Mouse (Mus musculus) heart, adult 18-20 months (tissue): Measurements from ENCODE around the gene Mif. TPM values are rescaled to one million over a fixed set of nuclear protein-coding genes. Genes with fewer than 3 reads are reported as not detected.

Experiments
- DNase-seq, 2 experiments: peaks; one replicate each; pipeline ENCODE4 v3.0.0; 2021 to 2022; ENCODE audit warnings: mixed read lengths in 1 of 2
- total RNA-seq, 2 experiments: library from RNA; stranded (reverse); gene quantifications; 2 replicates each; pipeline ENCODE4 v1.2.3; 2021

Gene Mif
- total RNA-seq, 2 experiments from 2014 or later, result 215 to 232 TPM

DNA sequence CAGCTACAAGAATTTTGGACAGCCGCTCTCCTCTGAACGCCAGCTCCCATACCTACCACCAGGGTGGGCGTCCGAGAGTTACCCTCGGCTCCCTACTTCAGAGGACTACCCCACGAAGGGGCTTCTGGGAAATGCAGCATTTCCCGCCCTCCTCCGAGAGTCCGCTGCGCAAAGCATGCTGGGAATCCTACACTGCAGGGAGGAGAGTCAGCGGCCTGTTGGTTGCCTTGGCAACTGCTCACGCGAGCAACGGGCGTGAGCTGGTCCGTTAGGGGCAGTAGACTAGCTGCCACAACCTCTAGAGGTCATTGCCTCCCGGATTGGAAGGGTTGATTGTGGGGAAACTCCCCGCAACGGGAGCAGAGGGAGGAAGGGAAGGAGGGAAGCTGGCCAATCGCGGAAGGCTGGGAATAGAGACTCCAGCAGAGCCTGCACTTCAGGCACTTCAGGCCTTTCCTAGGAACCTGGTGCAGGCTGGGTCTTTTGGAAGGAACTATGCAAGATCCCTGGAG, 22.7 kb downstream of the Mif start, which contains the start of gene Gstt2:
Gstt2 (minus strand) TSS at position 177 of the 512 bp plus-strand sequence.
- DNase-seq, result peak; percentile 96 to 97

DNA sequence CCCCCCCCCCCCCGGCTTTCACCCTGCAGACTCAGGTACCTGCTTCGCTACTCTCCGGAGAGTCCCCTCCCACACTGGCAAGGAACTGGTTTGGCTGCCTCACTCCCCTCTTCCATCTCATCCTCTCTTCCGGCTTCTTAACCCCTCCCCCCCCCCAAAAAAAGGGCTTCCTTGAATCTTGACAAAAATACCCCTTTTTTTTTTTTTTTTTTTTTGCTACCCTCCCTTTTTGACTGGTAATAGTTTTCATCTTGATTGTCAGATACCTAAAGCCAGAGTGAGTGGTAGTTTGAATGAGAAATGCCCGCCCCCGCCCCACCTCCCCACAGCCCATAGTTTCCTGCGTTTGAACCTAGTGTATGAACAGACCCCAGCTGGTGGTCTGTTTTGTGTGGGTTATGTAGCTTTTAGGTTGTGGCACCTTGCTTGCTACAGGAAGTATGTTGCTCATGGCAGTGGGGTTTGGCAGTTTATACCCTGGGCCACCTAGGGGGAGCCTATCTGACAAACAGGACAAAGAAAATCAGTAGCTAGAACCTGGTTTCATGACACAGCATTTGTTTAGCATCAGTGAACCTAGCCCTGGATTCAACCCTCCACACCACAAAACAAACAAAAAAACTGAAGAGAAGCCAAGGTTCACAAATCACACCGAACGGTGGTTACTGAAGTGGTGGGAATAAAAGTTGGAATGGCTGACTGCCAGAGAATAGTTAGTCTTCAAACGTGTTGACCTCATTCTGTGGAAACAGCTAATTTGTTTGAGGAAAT, 24.1 kb downstream of the Mif start:
- DNase-seq, result peak in 1 of 2 experiments; percentile 24

DNA sequence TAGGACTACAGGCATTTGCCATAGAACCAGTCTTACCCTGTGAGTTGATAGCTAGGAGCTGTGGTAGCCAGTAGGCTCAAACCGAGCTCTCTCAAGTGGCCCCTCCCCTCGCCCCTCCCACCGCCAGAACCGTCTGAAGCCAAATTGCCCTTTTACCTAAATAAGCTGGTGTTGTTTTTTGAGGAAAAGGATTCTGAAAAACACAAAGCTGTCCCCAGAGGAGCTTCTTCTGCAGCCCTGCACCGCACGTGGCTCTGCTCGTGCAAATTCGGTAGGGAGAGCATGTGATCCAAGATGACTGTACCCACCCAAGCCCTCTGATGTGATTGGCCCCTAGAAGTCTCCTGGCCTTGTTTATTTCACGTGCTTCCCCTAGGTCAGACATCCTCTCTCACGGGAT, 24.7 kb downstream of the Mif start:
- peak; percentile 81 for DNase-seq

DNA sequence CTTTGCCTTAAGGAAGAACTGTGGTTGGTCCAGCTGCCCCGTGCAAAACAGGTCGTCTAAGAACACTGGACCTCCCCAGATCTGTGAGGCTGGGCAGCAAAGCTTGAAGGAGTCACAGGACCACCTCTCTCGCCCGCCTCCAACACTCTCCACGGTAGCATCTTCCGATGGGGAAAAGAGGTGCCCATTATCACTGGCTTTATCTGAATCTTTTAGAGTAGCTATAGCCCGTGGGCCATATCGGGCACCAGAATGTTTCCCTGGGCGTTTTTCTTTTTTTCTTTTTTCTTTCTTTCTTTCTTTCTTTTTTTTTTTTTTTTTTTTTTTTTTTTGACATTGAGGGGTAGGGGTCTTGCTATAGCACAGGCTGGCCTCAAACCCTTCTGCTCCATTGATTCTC, 25.3 kb downstream of the Mif start:
- DNase-seq, result no peak

DNA sequence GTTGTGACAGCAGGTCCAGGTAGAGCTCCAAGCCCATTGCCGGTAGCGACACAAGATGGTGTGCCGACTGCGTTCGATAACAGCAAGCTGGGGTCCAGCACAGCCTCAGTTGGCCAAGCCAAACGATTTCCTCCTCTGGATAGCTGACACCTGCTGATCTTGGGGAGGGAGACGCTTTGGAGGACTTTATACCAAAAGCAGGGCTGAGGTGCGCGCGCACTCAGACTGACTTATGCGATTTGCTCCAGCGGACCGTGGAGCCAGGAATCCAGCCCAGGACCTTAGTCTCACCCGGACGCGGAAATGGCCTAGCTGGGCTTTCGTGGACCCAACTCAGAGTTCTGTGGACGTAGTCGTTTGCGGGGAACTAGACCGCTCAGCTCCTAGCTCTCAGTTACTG, 25.8 kb downstream of the Mif start:
- DNase-seq, result peak; percentile 87 to 89

DNA sequence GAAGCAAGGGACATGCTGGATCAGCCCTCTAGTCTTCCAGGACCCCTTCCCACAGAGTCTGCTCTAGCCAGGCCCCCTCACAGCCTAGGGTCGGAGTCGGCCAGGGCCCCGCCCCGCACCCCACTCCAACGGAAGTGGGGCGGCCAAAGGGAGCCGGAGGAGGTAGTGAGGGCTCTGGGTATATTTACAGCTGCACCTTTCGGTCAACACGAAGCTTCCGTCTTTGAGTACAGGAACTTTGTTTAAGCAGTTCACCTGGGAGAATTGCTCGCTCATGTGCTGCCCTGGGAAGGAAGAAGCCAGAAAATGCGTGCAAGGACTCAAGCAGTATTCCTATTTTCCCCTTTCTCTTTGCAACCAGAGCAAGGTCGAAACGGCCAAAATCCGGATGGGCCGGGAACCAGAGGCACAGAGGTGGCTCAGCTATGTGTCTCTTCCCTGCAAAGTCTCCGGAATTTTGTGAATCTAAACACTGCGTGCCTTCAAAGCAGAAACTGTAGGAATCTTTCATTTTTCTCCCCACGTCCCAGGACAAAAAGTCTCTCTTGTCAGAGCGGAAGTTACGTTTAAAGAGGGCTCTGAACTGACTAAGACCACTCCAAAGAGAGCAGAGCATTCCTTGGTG, 26.5 kb downstream of the Mif start:
- DNase-seq, result peak; percentile 41 to 53

DNA sequence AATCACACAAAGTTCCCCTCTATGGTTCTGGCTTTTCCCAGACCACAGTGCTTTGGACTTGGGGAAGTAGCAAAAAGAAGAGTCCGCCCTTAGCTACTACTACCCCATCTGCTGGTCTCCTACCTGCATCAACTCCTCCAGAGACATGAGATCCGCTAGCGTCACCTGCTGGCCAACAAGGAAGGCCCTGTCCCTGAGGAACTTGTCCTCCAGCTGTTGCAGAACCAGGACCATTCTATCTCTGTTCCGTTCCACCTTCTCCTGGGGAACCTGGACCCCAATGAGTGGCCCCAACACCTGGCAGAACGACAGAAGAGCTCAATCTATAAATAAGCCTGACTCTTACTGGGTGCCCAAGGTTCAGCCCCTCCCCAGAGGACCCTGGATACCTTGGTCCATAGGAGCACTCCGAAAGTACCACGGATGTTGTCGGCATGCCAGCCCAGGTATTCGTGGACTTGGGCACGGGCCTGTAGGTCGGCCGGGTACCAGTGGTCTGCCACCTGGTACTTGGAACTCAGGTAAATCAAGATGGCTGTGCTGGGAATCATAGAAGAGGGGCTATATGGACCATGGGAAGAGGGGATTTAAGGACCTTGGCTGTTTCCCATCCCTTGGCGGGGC, 27.7 kb downstream of the Mif start:
- DNase-seq, result peak; percentile 79 to 81

DNA sequence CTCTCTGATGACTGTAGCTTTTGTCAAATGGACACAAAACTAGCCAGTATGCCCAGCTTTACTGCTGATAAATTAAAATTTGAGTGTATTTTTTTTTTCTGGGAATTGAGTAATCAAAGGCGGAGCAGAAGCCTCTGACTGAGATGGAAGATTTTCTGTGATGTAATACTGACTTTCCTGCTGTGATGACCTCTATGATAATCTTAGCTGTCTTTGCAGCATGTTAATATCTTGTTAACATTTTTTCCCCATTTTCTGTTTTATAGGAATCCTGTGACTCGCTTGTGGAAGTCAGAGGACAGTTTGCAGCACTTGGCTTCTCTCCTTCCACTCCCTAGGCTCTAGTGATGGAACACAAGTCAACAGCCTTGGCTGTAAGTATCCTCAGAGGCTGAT, 29.8 kb downstream of the Mif start:
- DNase-seq, result no peak

DNA sequence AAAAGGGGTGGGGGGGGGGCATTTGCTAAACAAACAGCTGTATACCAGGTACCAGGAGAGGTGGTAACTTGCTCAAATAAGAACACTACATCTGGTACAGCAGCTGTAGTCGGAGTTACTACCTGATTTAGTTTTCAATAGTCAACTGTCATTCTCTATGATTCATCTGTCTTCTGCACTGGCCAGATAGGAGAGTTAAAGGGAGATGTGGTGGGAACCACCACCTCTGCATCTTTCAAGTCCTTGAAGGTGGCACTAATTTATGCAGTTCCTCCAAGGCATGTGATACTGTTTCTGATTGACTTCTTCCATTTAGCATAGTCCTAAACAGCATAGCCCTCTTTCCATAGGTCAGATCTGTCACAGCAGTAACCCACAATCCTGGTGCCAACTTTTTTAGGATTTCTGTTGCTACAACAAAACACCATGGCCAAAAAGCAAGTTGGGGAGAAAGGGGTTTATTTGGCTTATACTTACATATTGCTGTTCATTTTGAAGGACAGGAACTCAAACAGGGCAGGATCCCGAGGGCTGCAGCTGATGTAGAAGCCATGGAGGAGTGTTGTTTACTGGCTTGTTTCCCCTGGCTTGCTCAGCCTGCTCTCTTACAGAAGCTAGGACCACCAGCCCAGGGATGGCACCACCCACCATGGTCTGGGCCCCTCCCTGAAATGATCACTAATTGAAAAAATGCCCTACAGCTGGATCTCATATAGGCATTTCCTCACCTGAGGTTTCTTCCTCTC, 30.3 kb downstream of the Mif start:
- DNase-seq, result no peak

DNA sequence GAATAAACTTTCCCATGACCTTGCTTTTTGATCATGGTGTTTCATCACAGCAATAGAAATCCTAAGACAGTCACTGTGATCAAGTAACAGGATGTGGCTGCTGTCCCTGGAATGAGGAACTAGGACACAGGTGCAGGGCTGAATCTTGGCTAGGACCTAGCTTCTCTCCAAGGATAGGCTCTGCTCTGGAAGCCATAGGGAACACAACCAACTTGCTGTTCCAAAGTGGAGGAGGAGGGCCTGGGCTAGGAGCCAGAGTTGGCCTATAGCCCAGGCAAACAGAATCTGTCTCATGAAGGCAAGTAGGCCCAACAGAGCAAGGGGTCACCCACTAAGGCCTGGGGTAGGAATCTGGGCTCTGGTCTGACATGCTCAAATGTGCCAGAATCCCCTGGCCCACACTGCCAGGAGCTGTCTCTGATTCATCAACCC, 31.5 kb downstream of the Mif start:
- peak; percentile 73 to 86 for DNase-seq

DNA sequence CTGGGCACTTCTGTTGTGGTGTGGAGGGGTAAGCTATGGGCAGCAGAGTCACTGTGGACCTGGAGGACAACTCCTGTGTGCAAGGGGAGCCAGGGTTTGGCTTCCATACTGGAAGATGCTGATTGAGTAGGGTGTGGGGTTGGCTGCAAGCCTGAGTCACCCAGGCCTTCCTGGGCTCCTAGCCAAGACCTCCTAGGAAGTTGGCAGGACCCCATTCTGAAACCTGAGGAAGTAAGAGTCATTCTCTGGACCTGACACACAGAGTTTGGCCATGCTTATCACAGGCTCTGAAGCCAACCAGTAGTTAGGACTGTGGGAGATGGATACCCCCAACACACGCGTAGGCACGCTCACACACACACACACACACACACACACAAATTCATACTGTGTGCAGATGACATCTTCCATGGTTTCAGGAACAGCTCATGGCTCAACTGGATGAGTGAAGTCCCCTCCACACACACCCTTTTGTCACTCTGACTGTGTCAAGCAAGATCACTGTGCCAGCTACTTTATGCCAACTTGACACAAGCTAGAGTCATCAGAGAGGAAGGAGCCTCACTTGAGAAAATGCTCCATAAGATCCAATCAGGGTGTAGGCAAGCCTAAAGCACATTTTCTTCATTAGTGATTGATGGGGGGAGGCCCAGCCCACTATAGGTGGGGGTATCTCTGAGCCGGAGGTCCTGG, 32.2 kb downstream of the Mif start:
- DNase-seq, result peak; percentile 55 to 58

DNA sequence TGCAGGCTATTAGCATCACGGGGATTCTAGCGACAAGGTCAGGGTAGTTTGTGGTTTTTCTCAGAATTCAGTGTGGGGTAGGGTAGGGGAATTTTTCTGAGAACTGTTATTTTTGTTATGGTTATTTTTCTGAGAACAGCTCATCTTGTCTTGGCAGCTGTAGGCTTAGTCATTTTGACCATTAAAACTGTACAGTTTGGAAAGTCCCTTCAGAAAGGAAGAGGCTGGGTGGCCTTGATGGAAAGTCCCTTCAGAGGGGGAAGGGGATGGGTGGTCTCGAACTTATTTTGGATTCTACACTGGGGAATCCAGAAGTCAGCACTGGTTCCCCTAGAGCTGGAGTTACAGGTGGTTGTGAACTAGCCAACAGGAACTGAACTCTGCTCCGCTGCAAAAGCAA, 35.5 kb downstream of the Mif start:
- no peak for DNase-seq

DNA sequence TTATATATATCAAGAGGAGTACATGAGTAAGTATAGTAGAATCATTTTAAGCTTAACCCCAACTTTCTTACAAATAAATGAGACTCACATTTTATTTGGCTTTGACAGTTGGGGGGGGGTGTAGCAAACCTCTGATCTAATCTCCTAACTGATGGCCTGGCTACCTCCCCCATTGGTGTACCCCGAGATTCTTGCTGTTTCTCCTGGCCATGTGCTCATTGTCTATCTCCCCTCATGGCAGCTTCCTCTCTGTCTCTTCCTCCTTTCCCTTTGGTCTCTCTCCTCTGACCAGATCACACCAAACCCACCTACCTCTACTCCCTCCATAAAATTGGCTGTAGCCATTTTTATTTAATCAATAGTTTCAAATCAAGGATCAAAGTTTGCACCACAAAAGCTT, 36.3 kb downstream of the Mif start:
- DNase-seq, result no peak

DNA sequence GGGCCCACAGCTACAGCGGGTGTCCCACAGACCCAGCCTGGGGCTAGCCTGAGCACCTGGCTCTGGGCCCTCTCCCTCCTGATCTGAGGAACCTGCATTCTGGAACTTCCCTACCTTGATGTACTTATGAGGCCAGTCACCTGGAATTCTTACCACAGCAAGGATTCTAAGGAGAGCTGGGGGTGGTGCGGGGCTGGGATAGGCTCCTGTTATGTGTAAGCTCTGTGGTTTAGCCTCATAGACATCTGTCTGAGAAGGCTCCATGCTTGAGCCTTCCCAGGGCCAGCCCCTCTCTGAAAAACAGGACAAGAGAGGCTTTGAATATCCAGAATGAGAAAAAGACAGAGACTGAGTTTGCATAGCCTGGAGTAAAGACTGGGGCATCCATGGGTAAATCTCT, 37.6 kb downstream of the Mif start, which contains the start of gene Gstt4:
Gstt4 (minus strand) TSS at position 101 of the 400 bp plus-strand sequence.
- no peak for DNase-seq

DNA sequence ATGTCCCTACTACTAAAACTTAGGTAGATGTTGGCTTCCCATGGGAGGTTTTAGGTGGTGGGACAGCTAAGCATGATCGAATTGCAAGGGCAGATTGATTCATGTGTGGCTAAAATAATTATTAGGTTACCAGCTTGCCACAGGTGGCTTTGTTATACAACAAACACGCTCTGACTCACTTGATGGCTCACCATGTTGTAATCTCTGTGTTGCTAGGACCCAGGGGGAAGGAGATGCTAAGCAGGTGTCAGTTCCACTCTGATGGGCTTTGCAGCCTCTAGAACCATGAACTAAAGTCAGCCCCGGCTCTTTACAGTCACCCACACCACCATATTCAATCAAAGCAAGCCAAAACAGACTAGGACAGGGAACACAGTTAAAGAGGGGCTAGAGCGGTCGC, 40.2 kb downstream of the Mif start:
- DNase-seq, result no peak

DNA sequence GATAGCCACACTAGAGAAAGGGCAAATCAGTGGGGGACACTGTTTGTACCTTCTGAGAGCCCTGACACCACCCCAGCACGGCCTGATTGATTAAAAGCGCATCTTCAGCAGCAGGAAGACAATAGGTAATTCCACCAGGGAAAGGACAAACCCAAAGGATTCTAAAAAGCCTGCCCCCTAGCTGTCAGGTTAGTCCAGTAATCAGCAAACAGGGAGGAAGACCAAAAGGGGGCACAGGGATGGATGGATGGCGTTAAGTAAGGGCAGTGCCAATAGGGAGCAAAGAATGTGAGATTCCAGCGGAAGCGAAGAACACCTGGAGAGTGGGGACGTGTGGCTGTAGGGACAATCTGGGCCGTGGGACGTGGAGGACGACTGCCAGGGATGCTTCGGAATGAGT, 41.4 kb downstream of the Mif start:
- DNase-seq, result no peak

Other genes with a start within 250 kb of the Mif start
- 1 to 10 TPM; 1.5 to 1.8 TPM for gene Susd2, start 216.2 kb downstream of the Mif start, total RNA-seq
- 10 to 100 TPM; 15.2 to 20.9 TPM for gene Cabin1, start 95.9 kb downstream of the Mif start, total RNA-seq
- 100 to 1,000 TPM in 1 of 2 experiments, 10 to 100 TPM in 1; 83.7 to 109 TPM for gene Ddt, start 86.8 kb downstream of the Mif start, total RNA-seq
- not detected for gene Gm20441, start 79.3 kb downstream of the Mif start, total RNA-seq
- 1 to 10 TPM; 3.7 to 5.0 TPM for gene Gstt3, start 78.8 kb downstream of the Mif start, total RNA-seq
- 10 to 100 TPM; 16.1 to 22.4 TPM for gene Gstt1, start 61.7 kb downstream of the Mif start, total RNA-seq
- gene Gstt4, start 37.7 kb downstream of the Mif start, total RNA-seq, result not detected
- gene Gstt2, start 22.8 kb downstream of the Mif start, total RNA-seq, result 10 to 100 TPM in 1 of 2 experiments, 1 to 10 TPM in 1; 7.8 to 10.7 TPM
- gene Derl3, start 33.2 kb upstream of the Mif start, total RNA-seq, result under 1 TPM; 0.57 to 0.74 TPM
- gene Smarcb1, start 61.4 kb upstream of the Mif start, total RNA-seq, result 10 to 100 TPM; 20.5 to 24.2 TPM
- gene Chchd10, start 72.9 kb upstream of the Mif start, total RNA-seq, result 1,000 to 10,000 TPM; 1,749 to 1,983 TPM
- 1 to 10 TPM; 5.0 to 5.2 TPM for gene Mmp11, start 76.3 kb upstream of the Mif start, total RNA-seq
- gene Gm867, start 80.4 kb upstream of the Mif start, total RNA-seq, result not detected
- under 1 TPM in 1 of 2 experiments, not detected in 1; 0.82 TPM for gene Vpreb3, start 82.8 kb upstream of the Mif start, total RNA-seq
- gene Gm5134, start 94.3 kb upstream of the Mif start, total RNA-seq, result not detected
- gene Zfp280b, start 172.4 kb upstream of the Mif start, total RNA-seq, result 1 to 10 TPM; 5.9 to 6.0 TPM